In the genomic region with DNA sequence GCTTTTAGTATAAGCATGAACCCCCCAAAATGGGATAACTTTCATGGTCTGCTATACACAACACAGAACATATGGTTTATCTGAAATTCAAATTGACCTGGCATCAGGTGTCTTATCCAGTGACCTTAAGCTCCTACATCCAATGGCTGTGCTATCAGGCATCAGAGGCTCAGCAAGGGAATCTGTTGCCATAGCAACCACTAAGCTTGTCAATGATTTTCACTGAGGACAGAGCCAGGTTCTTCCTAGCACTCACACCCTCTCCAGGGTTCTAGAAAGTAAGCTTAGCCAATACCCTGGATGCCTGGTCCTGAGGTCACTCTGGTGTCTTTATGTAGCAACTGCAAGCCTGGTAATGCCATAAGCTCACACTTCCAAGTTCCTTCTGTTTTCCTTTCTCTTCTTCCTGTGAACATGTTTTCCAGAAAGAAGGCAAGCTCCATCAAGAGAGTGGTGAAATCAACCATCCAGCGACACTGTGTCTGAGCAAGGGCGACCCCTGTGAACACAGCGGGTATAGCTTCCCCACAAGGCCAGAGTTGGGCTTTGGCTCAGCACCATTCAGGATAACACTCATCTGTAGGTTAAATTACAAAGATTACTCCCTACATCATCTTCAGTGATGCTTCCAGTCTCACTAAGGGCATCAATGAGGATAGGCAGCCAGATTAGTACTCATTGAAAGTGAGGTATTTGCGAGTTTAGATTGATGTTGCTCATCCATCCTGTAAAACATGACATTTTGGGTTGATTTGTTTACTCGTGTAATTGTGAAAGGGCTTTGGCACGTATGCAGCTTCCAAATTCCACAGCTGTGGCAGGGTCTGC, we compare ENCODE assay signal across 11 mouse cellular contexts. TPM values are rescaled to one million over a fixed set of nuclear protein-coding genes. Genes with fewer than 3 reads are reported as not detected.
DNase-seq lines count a peak whose midpoint lies in the region; ATAC-seq and TF ChIP-seq lines count a peak whose summit lies in the region.
"Had no signal": no experiment of that assay in that cellular context is flagged by ENCODE, and none has a peak within 500 bp of the region (broad histone marks: within the 10 kb centered on the region; RNA-seq: fewer than 3 reads in every experiment).

No protein-coding gene starts in this region.

- no peaks in the 10 kb centered on the region for H3K36me3 ChIP-seq in intestine, postnatal 0 days (ENCODE audit: control insufficient read depth, insufficient read depth)
- H3K36me3 ChIP-seq in intestine, embryonic 15.5 days: no peaks in the 10 kb centered on the region
- H3K36me3 ChIP-seq in forebrain, embryonic 16.5 days (ENCODE audit: control insufficient read depth, insufficient read depth): no peaks in the 10 kb centered on the region
- H3K36me3 ChIP-seq in midbrain, embryonic 11.5 days (ENCODE audit: control insufficient read depth, insufficient read depth, low read length): no peaks in the 10 kb centered on the region
- H3K36me3 ChIP-seq: limb, embryonic 15.5 days had no signal

- H3K4me3 ChIP-seq in intestine, postnatal 0 days (ENCODE audit: low read depth, low read length): no peak overlapping the region
- no peak overlapping the region for H3K4me3 ChIP-seq in intestine, embryonic 15.5 days (replicated peaks)
- H3K4me3 ChIP-seq in forebrain, embryonic 16.5 days (replicated peaks; ENCODE audit: low read length): no peak overlapping the region
- no peak overlapping the region for H3K4me3 ChIP-seq in midbrain, embryonic 11.5 days (ENCODE audit: low read depth, low read length)
- H3K4me3 ChIP-seq: limb, embryonic 15.5 days had no signal

- 51% methylated on average over 6 of the region's 6 CpGs for WGBS in intestine, postnatal 0 days
- 48% methylated on average over 6 of the region's 6 CpGs for WGBS in intestine, embryonic 15.5 days
- WGBS in forebrain, embryonic 16.5 days: 36% methylated on average over 6 of the region's 6 CpGs
- 51% methylated on average over 6 of the region's 6 CpGs for WGBS in midbrain, embryonic 11.5 days

- no peak for ATAC-seq in intestine, postnatal 0 days
- no peak for ATAC-seq in intestine, embryonic 15.5 days
- peak; percentile 65; the same call in 1 of the 2 replicates for ATAC-seq in forebrain, embryonic 16.5 days
- ATAC-seq in midbrain, embryonic 11.5 days (ENCODE audit: low FRiP score): peak; percentile 85
- ATAC-seq in granulocyte monocyte progenitor cell, adult 5-6 weeks (replicated peaks; ENCODE audit: poor library complexity, severe bottlenecking): no peak

- H3K27ac ChIP-seq in intestine, postnatal 0 days (ENCODE audit: low read depth, low read length): no peak overlapping the region
- H3K27ac ChIP-seq in intestine, embryonic 15.5 days: no peak overlapping the region
- H3K27ac ChIP-seq in forebrain, embryonic 16.5 days (ENCODE audit: low read length): no peak overlapping the region
- peak overlapping the region; percentile 47 for H3K27ac ChIP-seq in midbrain, embryonic 11.5 days (ENCODE audit: low read depth, low read length)
- H3K27ac ChIP-seq: limb, embryonic 15.5 days had no signal

- H3K9me3 ChIP-seq in intestine, postnatal 0 days (ENCODE audit: control insufficient read depth): no peaks in the 10 kb centered on the region
- H3K9me3 ChIP-seq in intestine, embryonic 15.5 days: no peaks in the 10 kb centered on the region
- H3K9me3 ChIP-seq in forebrain, embryonic 16.5 days (ENCODE audit: control insufficient read depth, low read length): no peaks in the 10 kb centered on the region
- no peaks in the 10 kb centered on the region for H3K9me3 ChIP-seq in midbrain, embryonic 11.5 days (ENCODE audit: control insufficient read depth, low read length)
- H3K9me3 ChIP-seq: limb, embryonic 15.5 days had no signal

- peak; percentile 24 for DNase-seq in R1 (ENCODE audit: low read depth, low spot score)
- peak; percentile 90 for DNase-seq in midbrain, embryonic 11.5 days (ENCODE audit: low spot score, missing footprints)
- no peak for DNase-seq in urinary bladder, adult 18-20 months (ENCODE audit: low spot score in 2 of 2)
- DNase-seq in right cerebral cortex, postnatal 25 days: no peak
- DNase-seq: right cerebral cortex, postnatal 4 days; thymus, adult 18-20 months had no signal

- peak; percentile 52 for TF ChIP-seq CTCF in intestine, postnatal 0 days (IDR thresholded peaks at IDR 0.05; ENCODE audit: low read depth)

- no peak overlapping the region for H3K9ac ChIP-seq in intestine, postnatal 0 days (ENCODE audit: low read depth, low read length)
- H3K9ac ChIP-seq in intestine, embryonic 15.5 days: no peak overlapping the region
- no peak overlapping the region for H3K9ac ChIP-seq in forebrain, embryonic 16.5 days (replicated peaks; ENCODE audit: low read depth, low read length)
- no peak overlapping the region for H3K9ac ChIP-seq in midbrain, embryonic 11.5 days (ENCODE audit: low read length)
- H3K9ac ChIP-seq: limb, embryonic 15.5 days had no signal

- no peaks in the 10 kb centered on the region; the same call in 1 of the 2 replicates for H3K4me1 ChIP-seq in intestine, postnatal 0 days (replicated peaks; ENCODE audit: control insufficient read depth, insufficient read depth, low read length)
- H3K4me1 ChIP-seq in intestine, embryonic 15.5 days (replicated peaks): no peaks in the 10 kb centered on the region
- H3K4me1 ChIP-seq in forebrain, embryonic 16.5 days (replicated peaks; ENCODE audit: control insufficient read depth, insufficient read depth, low read length): peaks cover 8% of the 10 kb centered on the region; the same call in 1 of the 2 replicates
- peaks cover 15% of the 10 kb centered on the region for H3K4me1 ChIP-seq in midbrain, embryonic 11.5 days (ENCODE audit: control insufficient read depth, insufficient read depth, low read length)
- H3K4me1 ChIP-seq: limb, embryonic 15.5 days had no signal

- no peak overlapping the region for H3K4me2 ChIP-seq in intestine, postnatal 0 days (replicated peaks; ENCODE audit: low read depth)
- H3K4me2 ChIP-seq in intestine, embryonic 15.5 days (replicated peaks): no peak overlapping the region
- H3K4me2 ChIP-seq in forebrain, embryonic 16.5 days (ENCODE audit: low read length): no peak overlapping the region
- no peak overlapping the region for H3K4me2 ChIP-seq in midbrain, embryonic 11.5 days
- H3K4me2 ChIP-seq: limb, embryonic 15.5 days had no signal

- no peaks in the 10 kb centered on the region for H3K27me3 ChIP-seq in intestine, postnatal 0 days (replicated peaks; ENCODE audit: control insufficient read depth, insufficient read depth, low read length)
- no peaks in the 10 kb centered on the region for H3K27me3 ChIP-seq in intestine, embryonic 15.5 days (replicated peaks)
- H3K27me3 ChIP-seq in forebrain, embryonic 16.5 days (replicated peaks; ENCODE audit: control insufficient read depth, insufficient read depth, low read length): no peaks in the 10 kb centered on the region
- H3K27me3 ChIP-seq in midbrain, embryonic 11.5 days (ENCODE audit: control insufficient read depth, insufficient read depth, low read length): no peaks in the 10 kb centered on the region
- H3K27me3 ChIP-seq: limb, embryonic 15.5 days had no signal

RNA-seq across cellular contexts. Expression of gene Slco2a1, which starts 2.0 kb away (rescaled TPM):
- 41.2 and 45.9 TPM in 2 replicates for polyA plus RNA-seq in intestine, postnatal 0 days (2015; fragmentation: Nextera tagmentation; extraction: Ambion mirVana)
- 11.3 and 11.7 TPM in 2 replicates for polyA plus RNA-seq in intestine, embryonic 15.5 days (2015; fragmentation: Nextera tagmentation; extraction: Ambion mirVana)
- 2.5 and 3.1 TPM in 2 replicates for polyA plus RNA-seq in forebrain, embryonic 16.5 days (2015; fragmentation: Nextera tagmentation; extraction: Ambion mirVana)
- polyA plus RNA-seq in midbrain, embryonic 11.5 days (2014; fragmentation: Nextera tagmentation; extraction: Ambion mirVana): 0.31 and 0.54 TPM in 2 replicates
- not detected in 2 replicates for total RNA-seq in granulocyte monocyte progenitor cell, adult 5-6 weeks (2014; fragmentation: Nextera tagmentation)
- total RNA-seq in granulocyte monocyte progenitor cell, adult 5-6 weeks (2017): not detected in 2 replicates

Comparison
In these comparisons a context has a peak if more than half of its experiments do, and no peak if none do; other contexts are left out.
1. ATAC-seq: peak in forebrain, embryonic 16.5 days (single experiment) and midbrain, embryonic 11.5 days (single experiment); none in intestine, postnatal 0 days (single experiment), intestine, embryonic 15.5 days (single experiment) and granulocyte monocyte progenitor cell, adult 5-6 weeks (single experiment).
2. DNase-seq: peak in R1 (single experiment) and midbrain, embryonic 11.5 days (single experiment); none in urinary bladder, adult 18-20 months (0 of 2) and right cerebral cortex, postnatal 25 days (single experiment).